ENCODE assay signal across 14 mouse cellular contexts in the genomic region with DNA sequence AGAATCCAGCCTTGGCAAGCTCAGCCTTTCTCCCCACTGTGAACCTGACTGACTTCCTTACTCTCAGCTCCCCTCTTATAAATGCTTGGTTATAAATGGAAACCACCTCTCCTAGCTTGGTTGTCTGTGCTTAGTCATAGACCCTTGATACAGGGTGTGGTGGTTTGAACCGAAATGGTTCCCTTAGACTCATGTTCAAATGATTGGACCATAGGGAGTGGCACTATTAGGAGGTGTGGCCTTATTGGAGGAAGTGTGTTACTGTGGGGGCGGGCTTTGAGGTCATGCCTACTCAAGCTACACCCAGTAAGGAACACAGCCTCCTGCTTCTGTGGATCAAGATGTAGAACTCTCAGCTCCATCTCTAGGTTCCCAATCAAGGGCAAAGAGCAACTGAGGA. TPM values are rescaled to one million over a fixed set of nuclear protein-coding genes. Genes with fewer than 3 reads are reported as not detected.
A peak's percentile ranks its signal among the peaks of the same experiment; 100 is the strongest.
DNase-seq lines count a peak whose midpoint lies in the region; ATAC-seq and TF ChIP-seq lines count a peak whose summit lies in the region.
"Had no signal": no experiment of that assay in that cellular context is flagged by ENCODE, and none has a peak within 500 bp of the region (broad histone marks: within the 10 kb centered on the region; RNA-seq: fewer than 3 reads in every experiment).

No protein-coding gene starts in this region.

- no peaks in the 10 kb centered on the region for H3K9me3 ChIP-seq in ES-Bruce4 (replicated peaks; ENCODE audit: control insufficient read depth, insufficient read depth, low read length, poor library complexity, severe bottlenecking)
- no peaks in the 10 kb centered on the region for H3K9me3 ChIP-seq in forebrain, embryonic 16.5 days (ENCODE audit: control insufficient read depth, low read length)
- H3K9me3 ChIP-seq in hindbrain, embryonic 16.5 days (ENCODE audit: control insufficient read depth, low read length) = no peaks in the 10 kb centered on the region
- H3K9me3 ChIP-seq: embryonic facial prominence, embryonic 15.5 days had no signal

- no peak for TF ChIP-seq CTCF in ES-Bruce4 (IDR thresholded peaks at IDR 0.05; ENCODE audit: low read depth, low read length)

- ATAC-seq in common myeloid progenitor, adult 5-6 weeks (replicated peaks; ENCODE audit: low read depth, poor library complexity, severe bottlenecking) = peak; percentile 70
- ATAC-seq in megakaryocyte progenitor cell, adult 5-6 weeks (replicated peaks; ENCODE audit: poor library complexity) = peak; percentile 72
- no peak for ATAC-seq in forebrain, embryonic 16.5 days
- ATAC-seq in frontal cortex, adult (ENCODE audit: low TSS enrichment) = no peak
- ATAC-seq in hindbrain, embryonic 16.5 days = no peak
- ATAC-seq: hindbrain, postnatal 0 days had no signal

- no peak overlapping the region for H3K9ac ChIP-seq in ES-Bruce4 (ENCODE audit: low read depth, poor library complexity, severe bottlenecking)
- H3K9ac ChIP-seq in forebrain, embryonic 16.5 days (replicated peaks; ENCODE audit: low read depth, low read length) = no peak overlapping the region
- no peak overlapping the region for H3K9ac ChIP-seq in hindbrain, embryonic 16.5 days (ENCODE audit: low read depth, low read length)
- H3K9ac ChIP-seq: embryonic facial prominence, embryonic 15.5 days had no signal

- no peaks in the 10 kb centered on the region for H3K27me3 ChIP-seq in ES-Bruce4 (ENCODE audit: control insufficient read depth, insufficient read depth, low read length, poor library complexity, severe bottlenecking)
- no peaks in the 10 kb centered on the region for H3K27me3 ChIP-seq in forebrain, embryonic 16.5 days (replicated peaks; ENCODE audit: control insufficient read depth, insufficient read depth, low read length)
- no peaks in the 10 kb centered on the region for H3K27me3 ChIP-seq in hindbrain, embryonic 16.5 days (replicated peaks; ENCODE audit: control insufficient read depth, insufficient read depth, low read length)
- H3K27me3 ChIP-seq: embryonic facial prominence, embryonic 15.5 days had no signal

- no peak overlapping the region for H3K4me3 ChIP-seq in ES-Bruce4 (ENCODE audit: low read depth, low read length)
- H3K4me3 ChIP-seq in forebrain, embryonic 16.5 days (replicated peaks; ENCODE audit: low read length) = no peak overlapping the region
- H3K4me3 ChIP-seq in hindbrain, embryonic 16.5 days (ENCODE audit: low read length) = no peak overlapping the region
- H3K4me3 ChIP-seq: embryonic facial prominence, embryonic 15.5 days had no signal

- H3K36me3 ChIP-seq in ES-Bruce4 (ENCODE audit: control insufficient read depth, insufficient read depth, low read length, poor library complexity, severe bottlenecking) = no peaks in the 10 kb centered on the region
- H3K36me3 ChIP-seq in forebrain, embryonic 16.5 days (ENCODE audit: control insufficient read depth, insufficient read depth) = no peaks in the 10 kb centered on the region
- H3K36me3 ChIP-seq in hindbrain, embryonic 16.5 days (ENCODE audit: control insufficient read depth, insufficient read depth, low read length) = no peaks in the 10 kb centered on the region
- H3K36me3 ChIP-seq: embryonic facial prominence, embryonic 15.5 days had no signal

- no peak for TF ChIP-seq POLR2A in ES-Bruce4 (IDR thresholded peaks at IDR 0.05; ENCODE audit: insufficient read depth, low read length)

- peak; percentile 88 for DNase-seq in 3T3-L1 (ENCODE audit: low read depth, low spot score)
- no peak for DNase-seq in yolk sac, embryonic 10.5 days (ENCODE audit: low spot score)
- DNase-seq: cerebellum, postnatal 10 days had no signal

- no peak overlapping the region for H3K4me2 ChIP-seq in forebrain, embryonic 16.5 days (ENCODE audit: low read length)
- H3K4me2 ChIP-seq in hindbrain, embryonic 16.5 days (ENCODE audit: low read length) = no peak overlapping the region
- H3K4me2 ChIP-seq: embryonic facial prominence, embryonic 15.5 days had no signal

- no peak for TF ChIP-seq EP300 in ES-Bruce4 (IDR thresholded peaks at IDR 0.05; ENCODE audit: insufficient read depth, low read depth, low read length)

- H3K27ac ChIP-seq in ES-Bruce4 (ENCODE audit: insufficient read depth, low read length) = peak overlapping the region; percentile 26; the same call in 1 of the 2 replicates
- H3K27ac ChIP-seq in forebrain, embryonic 16.5 days (ENCODE audit: low read length) = no peak overlapping the region
- H3K27ac ChIP-seq in hindbrain, embryonic 16.5 days (ENCODE audit: low read depth, low read length) = no peak overlapping the region
- H3K27ac ChIP-seq: embryonic facial prominence, embryonic 15.5 days; hindbrain, postnatal 0 days had no signal

- H3K4me1 ChIP-seq in ES-Bruce4 (ENCODE audit: control insufficient read depth, insufficient read depth, low read length) = peaks cover 3% of the 10 kb centered on the region
- no peaks in the 10 kb centered on the region for H3K4me1 ChIP-seq in forebrain, embryonic 16.5 days (replicated peaks; ENCODE audit: control insufficient read depth, insufficient read depth, low read length)
- H3K4me1 ChIP-seq in hindbrain, embryonic 16.5 days (ENCODE audit: control insufficient read depth, insufficient read depth, low read depth, low read length) = no peaks in the 10 kb centered on the region
- H3K4me1 ChIP-seq: embryonic facial prominence, embryonic 15.5 days had no signal

- 90% methylated on average over 2 of the region's 2 CpGs for WGBS in forebrain, embryonic 16.5 days
- WGBS in hindbrain, embryonic 16.5 days = 89% methylated on average over 2 of the region's 2 CpGs

RNA-seq across cellular contexts. Expression of a gene that starts 12.9 kb away (rescaled TPM):
- polyA plus RNA-seq in ES-Bruce4 (2011; ENCODE audit: insufficient read depth, insufficient read length, low read depth, missing spikeins) = 0.67 and 2.3 TPM in 2 replicates
- 0.41 TPM in 1 of 2 replicates, not detected in the other for total RNA-seq in common myeloid progenitor, adult 5-6 weeks (2017)
- total RNA-seq in megakaryocyte progenitor cell, adult 5-6 weeks (2015) = not detected in 2 replicates
- total RNA-seq in megakaryocyte progenitor cell, adult 5-6 weeks (2017) = 0.30 TPM in 1 of 2 replicates, not detected in the other
- not detected in 2 replicates for polyA plus RNA-seq in forebrain, embryonic 16.5 days (2015; fragmentation: Nextera tagmentation; extraction: Ambion mirVana)
- polyA plus RNA-seq in hindbrain, embryonic 16.5 days (2015; fragmentation: Nextera tagmentation; extraction: Ambion mirVana) = 0.12 and 0.14 TPM in 2 replicates
- total RNA-seq: hindbrain, postnatal 0 days; left cerebral cortex, postnatal 10 days; midbrain, postnatal 0 days had no signal
- polyA plus RNA-seq: hindbrain, postnatal 0 days; midbrain, postnatal 0 days had no signal

RNA-seq across cellular contexts. Expression of a gene that starts 56.5 kb away (rescaled TPM):
- polyA plus RNA-seq in ES-Bruce4 (2011; ENCODE audit: insufficient read depth, insufficient read length, low read depth, missing spikeins) = 3.9 and 5.6 TPM in 2 replicates
- total RNA-seq in common myeloid progenitor, adult 5-6 weeks (2017) = not detected in 2 replicates
- total RNA-seq in megakaryocyte progenitor cell, adult 5-6 weeks (2015) = not detected in 2 replicates
- not detected in 2 replicates for total RNA-seq in megakaryocyte progenitor cell, adult 5-6 weeks (2017)
- polyA plus RNA-seq in forebrain, embryonic 16.5 days (2015; fragmentation: Nextera tagmentation; extraction: Ambion mirVana) = not detected in 2 replicates
- polyA plus RNA-seq in hindbrain, embryonic 16.5 days (2015; fragmentation: Nextera tagmentation; extraction: Ambion mirVana) = not detected in 2 replicates
- total RNA-seq: hindbrain, postnatal 0 days; left cerebral cortex, postnatal 10 days; midbrain, postnatal 0 days had no signal
- polyA plus RNA-seq: embryonic facial prominence, embryonic 15.5 days; heart, embryonic 14.5 days; hindbrain, postnatal 0 days; midbrain, postnatal 0 days had no signal

Comparison
In these comparisons a context has a peak if more than half of its experiments do, and no peak if none do; other contexts are left out.
1. ATAC-seq: peak in common myeloid progenitor, adult 5-6 weeks (single experiment) and megakaryocyte progenitor cell, adult 5-6 weeks (single experiment); none in forebrain, embryonic 16.5 days (single experiment), frontal cortex, adult (single experiment) and hindbrain, embryonic 16.5 days (single experiment).